Mouse (Mus musculus): ENCODE measurements at regions not wholly inside any gene's neighbourhood (a gene's known extent, or its start where the extent isn't known, plus 50 kb on each side); places are given as distances from the start of the nearest gene placed in this dataset.

DNA sequence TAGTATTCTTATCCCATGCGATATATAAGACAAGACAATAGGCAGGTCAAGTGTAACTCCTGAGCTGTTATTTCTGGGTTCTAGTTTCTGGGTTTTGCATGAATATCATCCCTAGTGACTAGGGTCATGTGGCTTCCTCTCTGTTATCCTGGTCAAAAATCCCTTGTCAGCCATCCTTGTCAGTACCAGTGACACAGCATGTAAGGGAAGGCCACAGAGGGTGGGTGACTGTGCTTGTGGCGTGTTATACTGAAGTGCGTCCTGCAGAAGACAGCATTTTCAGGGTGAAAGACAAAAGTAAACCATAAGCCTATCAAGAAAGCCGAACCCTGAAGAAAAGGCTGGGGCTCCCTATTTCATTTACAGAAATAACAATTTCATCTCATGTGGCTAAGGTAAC, 50.7 kb upstream of the Echdc3 start:
- 0 out of 2 replicates have a peak, but pooled peaks cover 6% of the 10 kb centered on the region for H3K27me3 ChIP-seq
- no peaks in the 10 kb centered on the region for H3K36me3 ChIP-seq
- ATAC-seq (ENCODE audit: low FRiP score): no peak
- H3K4me3 ChIP-seq: no peak overlapping the region
- peaks cover 5% of the 10 kb centered on the region; the same call in 1 of the 2 replicates for H3K9me3 ChIP-seq (replicated peaks)
- H3K9ac ChIP-seq: no peak overlapping the region
- 94% methylated on average over 4 of the region's 4 CpGs for WGBS
- H3K4me2 ChIP-seq (replicated peaks): no peak overlapping the region
- H3K4me1 ChIP-seq: peaks cover 13% of the 10 kb centered on the region
- H3K27ac ChIP-seq: no peak overlapping the region

DNA sequence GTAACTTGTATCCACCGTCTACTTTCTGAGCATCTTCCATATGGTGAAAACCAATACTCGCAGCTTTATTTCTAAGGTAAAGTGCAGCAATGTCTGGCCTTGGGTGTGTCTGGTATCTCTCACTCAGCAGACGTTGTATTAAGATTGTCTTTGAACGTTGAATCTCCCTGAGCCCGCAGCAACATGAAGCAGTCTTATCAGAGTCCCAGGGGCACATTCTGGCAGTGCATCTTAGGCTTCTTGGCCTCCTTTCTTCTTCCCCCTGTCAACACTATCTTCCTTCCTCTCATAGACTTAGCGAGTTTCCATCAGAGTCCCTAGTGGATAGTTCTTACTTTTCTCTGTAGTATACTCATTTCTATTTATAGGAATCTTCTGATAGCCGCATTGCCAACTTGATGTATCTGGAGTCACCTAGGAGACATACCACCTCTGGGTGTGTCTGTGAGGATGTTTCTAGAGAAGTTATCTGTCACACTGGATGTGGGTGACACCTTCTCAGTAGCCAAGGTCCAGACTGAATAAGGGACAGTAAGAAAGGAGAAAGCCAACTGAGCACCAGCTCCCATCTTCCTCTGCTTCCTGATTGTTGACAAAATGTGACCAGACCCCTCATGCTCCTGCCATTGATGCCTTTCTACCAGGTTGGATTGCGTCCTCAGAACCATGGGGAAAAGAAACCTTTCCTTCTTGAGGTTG, 51.4 kb upstream of the Echdc3 start:
- 90% methylated on average over 8 of the region's 8 CpGs for WGBS
- ATAC-seq (ENCODE audit: low FRiP score): no peak
- Histone ChIP-seq H3K4me1 (peaks cover 13% of the 10 kb centered on the region), H3K36me3 (no peaks in the 10 kb centered on the region), H3K4me3 (no peak overlapping the region), H3K27me3 (0 out of 2 replicates have a peak, but pooled peaks cover 6% of the 10 kb centered on the region), H3K27ac (no peak overlapping the region), H3K9me3 (replicated peaks) (peaks cover 5% of the 10 kb centered on the region; the same call in 1 of the 2 replicates), H3K4me2 (replicated peaks) (no peak overlapping the region), H3K9ac (no peak overlapping the region)

DNA sequence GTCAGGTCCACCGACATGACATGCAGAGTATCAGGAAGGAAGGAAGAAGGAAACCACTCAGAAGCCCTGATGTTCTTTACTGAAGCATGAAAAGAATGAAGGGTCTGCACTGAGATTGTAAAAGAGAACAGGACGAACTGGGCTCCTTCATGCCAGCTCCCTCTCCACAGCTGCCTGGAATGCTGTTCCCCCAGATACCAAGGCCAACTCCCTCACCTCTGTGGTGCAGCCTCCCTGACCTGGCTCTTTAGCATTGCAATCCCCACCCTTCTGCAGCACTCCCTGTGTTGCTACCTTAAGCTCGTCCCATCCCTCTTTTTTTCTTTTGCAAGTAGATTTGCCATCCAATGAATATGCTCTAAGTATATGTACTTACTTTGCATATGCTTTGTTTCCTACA, 52.3 kb upstream of the Echdc3 start:
- Histone ChIP-seq H3K27me3 (0 out of 2 replicates have a peak, but pooled peaks cover under 1% of the 10 kb centered on the region), H3K4me1 (peaks cover 13% of the 10 kb centered on the region), H3K9me3 (replicated peaks) (peaks cover 4% of the 10 kb centered on the region; the same call in 1 of the 2 replicates), H3K4me2 (replicated peaks) (no peak overlapping the region), H3K4me3 (no peak overlapping the region), H3K36me3 (no peaks in the 10 kb centered on the region), H3K27ac (no peak overlapping the region), H3K9ac (no peak overlapping the region)
- ATAC-seq (ENCODE audit: low FRiP score): no peak
- 63% methylated on average over 3 of the region's 3 CpGs for WGBS

DNA sequence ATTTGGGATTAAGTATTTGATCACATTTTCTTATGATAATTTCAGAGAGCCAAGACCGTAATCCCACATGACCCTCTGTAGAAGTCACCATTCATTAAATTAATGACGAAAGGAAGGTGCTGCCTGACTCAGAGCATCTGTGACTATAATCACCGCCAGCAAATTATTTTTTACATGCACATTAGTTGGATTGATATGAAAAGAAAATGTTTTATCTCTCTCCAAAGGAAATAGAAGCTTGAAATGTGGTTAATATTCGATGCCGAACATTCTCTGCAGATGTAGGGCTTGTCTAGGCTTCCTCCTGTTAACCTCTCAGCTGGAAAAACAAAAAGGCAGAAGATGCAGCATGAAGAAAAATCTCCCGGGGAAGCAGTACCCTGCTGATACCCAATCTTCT, 54.2 kb upstream of the Echdc3 start:
- Histone ChIP-seq H3K9me3 (replicated peaks) (no peaks in the 10 kb centered on the region), H3K4me3 (no peak overlapping the region), H3K9ac (no peak overlapping the region), H3K27ac (peak overlapping the region; percentile 36; the same call in 1 of the 2 replicates), H3K4me1 (peaks cover 6% of the 10 kb centered on the region), H3K4me2 (replicated peaks) (no peak overlapping the region), H3K27me3 (no peaks in the 10 kb centered on the region), H3K36me3 (no peaks in the 10 kb centered on the region)
- no peak; the same call in 1 of the 2 replicates for ATAC-seq (ENCODE audit: low FRiP score)
- WGBS: 53% methylated on average over 6 of the region's 6 CpGs

GRCm38 (mm10) chr2:6267537-6267936, 54.7 kb upstream of the Echdc3 start:
- H3K27ac ChIP-seq: peak overlapping the region; percentile 36; the same call in 1 of the 2 replicates
- no peak overlapping the region for H3K4me2 ChIP-seq (replicated peaks)
- WGBS: 43% methylated on average over 9 of the region's 9 CpGs
- ATAC-seq (ENCODE audit: low FRiP score): peak; percentile 53
- H3K4me3 ChIP-seq: no peak overlapping the region
- peaks cover 6% of the 10 kb centered on the region for H3K4me1 ChIP-seq
- H3K36me3 ChIP-seq: no peaks in the 10 kb centered on the region
- H3K9me3 ChIP-seq (replicated peaks): no peaks in the 10 kb centered on the region
- H3K9ac ChIP-seq: no peak overlapping the region
- H3K27me3 ChIP-seq: no peaks in the 10 kb centered on the region

DNA sequence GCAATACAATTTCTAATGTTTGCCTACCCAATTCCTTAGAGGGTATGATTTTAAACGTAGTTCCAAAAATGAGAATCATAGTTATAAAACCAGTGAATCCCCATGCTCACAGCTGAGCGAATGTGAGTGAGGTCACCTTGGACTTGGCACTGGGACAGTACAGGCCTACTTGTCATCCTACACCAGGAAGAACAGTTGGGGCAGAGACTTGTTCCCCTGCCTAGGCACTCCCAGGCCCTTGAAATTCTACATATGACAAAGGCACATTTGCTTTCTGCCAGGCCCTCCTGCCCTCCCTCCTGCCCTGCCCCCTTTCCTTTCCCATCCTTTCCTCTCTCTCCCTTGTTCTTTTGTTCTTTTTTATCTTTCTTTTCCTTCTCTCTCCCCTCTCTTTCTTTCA, 50.0 kb upstream of the Usp6nl start:
- Histone ChIP-seq H3K36me3 (no peaks in the 10 kb centered on the region), H3K4me1 (peaks cover 10% of the 10 kb centered on the region), H3K27me3 (no peaks in the 10 kb centered on the region), H3K4me3 (no peak overlapping the region), H3K9me3 (replicated peaks) (no peaks in the 10 kb centered on the region), H3K27ac (no peak overlapping the region), H3K9ac (no peak overlapping the region), H3K4me2 (replicated peaks) (no peak overlapping the region)
- WGBS: 92% methylated on average over 2 of the region's 2 CpGs
- ATAC-seq (ENCODE audit: low FRiP score): no peak

Measured in hindbrain, embryonic 12.5 days (tissue).